Mouse (Mus musculus): ENCODE data around the gene Ryr1. TPM values are rescaled to one million over a fixed set of nuclear protein-coding genes. Genes with fewer than 3 reads are reported as not detected.

Ryr1 gene
- polyA plus RNA-seq, 1 experiment from 2014 or later: 0.14 TPM

DNA sequence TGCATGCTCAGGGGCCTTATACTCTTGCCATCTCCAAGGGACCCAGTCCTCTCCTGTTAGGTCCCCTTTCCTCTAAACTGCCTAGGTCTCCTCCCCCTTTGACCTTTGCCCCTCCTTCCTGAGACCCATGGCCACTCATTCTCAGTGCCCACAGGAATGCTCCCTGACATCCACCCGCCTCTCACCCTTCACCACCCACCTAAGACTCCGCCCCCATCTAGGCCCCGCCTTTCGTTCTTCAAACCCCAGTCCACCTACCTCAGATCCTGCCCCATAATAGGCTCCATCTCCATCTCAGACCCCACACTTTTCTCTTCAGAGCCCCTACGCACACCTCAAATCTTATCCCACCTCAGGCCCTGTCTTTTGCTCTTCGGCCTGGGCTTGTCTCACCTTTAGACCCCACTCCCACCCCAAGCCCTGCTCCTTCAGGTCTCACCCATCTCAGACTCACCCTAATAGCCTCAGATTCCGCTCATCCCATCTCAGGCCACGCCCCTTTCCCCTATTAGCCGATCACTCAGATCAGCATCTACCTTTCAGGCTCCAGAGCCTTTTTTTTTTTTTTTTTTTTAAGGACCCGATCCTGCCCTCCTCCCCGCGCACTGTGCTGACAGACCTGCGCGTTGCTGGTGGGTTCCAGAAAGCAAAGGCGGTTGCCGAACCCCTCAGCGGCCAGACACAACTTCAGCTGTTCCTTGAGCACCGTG is 6.7 kb downstream of the Ryr1 start:
- peak; percentile 24; the same call in 1 of the 2 replicates for ATAC-seq (ENCODE audit: insufficient number of reproducible peaks, low FRiP score)
- H3K9me3 ChIP-seq (replicated peaks): no peaks in the 10 kb centered on the region

GRCm38 (mm10) chr7:29108992-29109955 is 15.7 kb downstream of the Ryr1 start:
- Histone ChIP-seq H3K36me3 (no peaks in the 10 kb centered on the region), H3K4me1 (replicated peaks) (no peaks in the 10 kb centered on the region), H3K27me3 (replicated peaks) (peaks cover 21% of the 10 kb centered on the region), H3K27ac (ENCODE audit: poor library complexity, severe bottlenecking) (no peak overlapping the region), H3K4me3 (peak overlapping the region; percentile 5), H3K9ac (peak overlapping the region; percentile 32; the same call in 1 of the 2 replicates), H3K4me2 (peak overlapping the region; percentile 60), H3K9me3 (replicated peaks) (no peaks in the 10 kb centered on the region)
- ATAC-seq (ENCODE audit: insufficient number of reproducible peaks, low FRiP score): peak; percentile 17; the same call in 1 of the 2 replicates
- WGBS: 28% methylated on average over 38 of the region's 38 CpGs

More for the DNA sequence above, 6.7 kb downstream of the Ryr1 start:
- Histone ChIP-seq H3K4me3 (no peak overlapping the region), H3K27ac (ENCODE audit: poor library complexity, severe bottlenecking) (no peak overlapping the region), H3K36me3 (no peaks in the 10 kb centered on the region), H3K4me2 (no peak overlapping the region), H3K4me1 (replicated peaks) (no peaks in the 10 kb centered on the region), H3K9ac (no peak overlapping the region), H3K27me3 (replicated peaks) (peaks cover 28% of the 10 kb centered on the region)
- 9% methylated on average over 18 of the region's 18 CpGs for WGBS

- Histone ChIP-seq H3K36me3 (no peaks in the 10 kb centered on the region), H3K27me3 (replicated peaks) (no peaks in the 10 kb centered on the region; the same call in 1 of the 2 replicates), H3K4me1 (replicated peaks) (no peaks in the 10 kb centered on the region), H3K9me3 (replicated peaks) (no peaks in the 10 kb centered on the region), H3K9ac (no peak overlapping the region), H3K4me2 (no peak overlapping the region), H3K27ac (ENCODE audit: poor library complexity, severe bottlenecking) (no peak overlapping the region), H3K4me3 (no peak overlapping the region)
- ATAC-seq (ENCODE audit: insufficient number of reproducible peaks, low FRiP score): no peak
- 83% methylated on average over 12 of the region's 12 CpGs for WGBS
Observed at GRCm38 (mm10) chr7:29101286-29102017, 23.5 kb downstream of the Ryr1 start.

- Histone ChIP-seq H3K9me3 (replicated peaks) (no peaks in the 10 kb centered on the region), H3K4me1 (replicated peaks) (no peaks in the 10 kb centered on the region), H3K27me3 (replicated peaks) (no peaks in the 10 kb centered on the region; the same call in 1 of the 2 replicates), H3K4me3 (no peak overlapping the region), H3K9ac (no peak overlapping the region), H3K36me3 (no peaks in the 10 kb centered on the region), H3K27ac (ENCODE audit: poor library complexity, severe bottlenecking) (no peak overlapping the region), H3K4me2 (no peak overlapping the region)
- ATAC-seq (ENCODE audit: insufficient number of reproducible peaks, low FRiP score): no peak
- WGBS: 78% methylated on average over 16 of the region's 16 CpGs
Observed at GRCm38 (mm10) chr7:29097131-29097530, 27.8 kb downstream of the Ryr1 start.

DNA sequence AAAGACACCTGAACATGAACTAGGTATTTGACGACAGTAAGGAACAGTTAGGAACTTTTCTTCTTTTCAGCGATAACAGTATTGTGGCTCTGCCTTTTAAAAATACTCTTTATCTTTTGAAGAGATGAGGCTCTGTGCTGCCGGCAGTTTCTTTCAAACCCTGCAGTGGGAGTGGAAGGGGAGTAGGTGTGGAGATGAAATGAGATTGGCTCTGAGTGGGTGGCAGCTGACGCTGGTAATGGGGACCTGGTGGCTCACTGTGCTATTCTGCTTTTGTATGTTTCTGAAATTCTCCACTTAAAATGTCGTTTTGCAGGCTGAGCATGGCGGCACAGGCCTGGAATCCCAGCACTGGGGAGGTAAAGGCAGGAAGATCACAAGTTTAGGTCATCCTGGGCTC is 36.2 kb downstream of the Ryr1 start:
- Histone ChIP-seq H3K9ac (no peak overlapping the region), H3K27me3 (replicated peaks) (peaks cover 63% of the 10 kb centered on the region), H3K4me1 (replicated peaks) (no peaks in the 10 kb centered on the region), H3K27ac (ENCODE audit: poor library complexity, severe bottlenecking) (no peak overlapping the region), H3K4me3 (no peak overlapping the region), H3K4me2 (no peak overlapping the region), H3K36me3 (no peaks in the 10 kb centered on the region), H3K9me3 (replicated peaks) (no peaks in the 10 kb centered on the region)
- ATAC-seq (ENCODE audit: insufficient number of reproducible peaks, low FRiP score): no peak
- WGBS: 54% methylated on average over 6 of the region's 6 CpGs

- 73% methylated on average over 10 of the region's 10 CpGs for WGBS
Observed at GRCm38 (mm10) chr7:29086902-29087301, 38.1 kb downstream of the Ryr1 start.

DNA sequence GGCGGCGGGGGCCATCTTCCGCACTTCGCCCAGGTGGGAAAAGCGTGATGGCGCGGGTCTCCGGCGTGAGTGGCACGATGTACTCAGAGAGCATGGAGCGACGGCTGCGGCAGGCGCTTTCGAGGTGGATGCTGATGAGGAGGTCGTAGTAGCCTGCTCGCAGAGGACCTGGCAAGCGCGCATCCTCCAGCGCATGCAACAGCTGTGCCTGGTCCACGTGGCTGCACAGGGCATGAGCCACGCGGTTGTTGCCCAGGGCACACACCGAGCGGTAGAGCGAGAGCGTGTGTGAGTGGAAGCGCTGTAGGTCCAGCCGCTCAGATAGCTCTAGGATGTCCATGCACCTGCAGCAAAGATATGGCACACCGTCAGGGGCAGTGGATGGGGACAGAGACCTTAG is 39.0 kb downstream of the Ryr1 start:
- ATAC-seq (ENCODE audit: insufficient number of reproducible peaks, low FRiP score): no peak
- Histone ChIP-seq H3K4me1 (replicated peaks) (no peaks in the 10 kb centered on the region), H3K4me2 (no peak overlapping the region), H3K9me3 (replicated peaks) (no peaks in the 10 kb centered on the region), H3K27ac (ENCODE audit: poor library complexity, severe bottlenecking) (no peak overlapping the region), H3K36me3 (no peaks in the 10 kb centered on the region), H3K27me3 (replicated peaks) (peaks cover 72% of the 10 kb centered on the region), H3K9ac (no peak overlapping the region), H3K4me3 (no peak overlapping the region)
- 74% methylated on average over 30 of the region's 30 CpGs for WGBS

More at GRCm38 (mm10) chr7:29086902-29087301, 38.1 kb downstream of the Ryr1 start:
- no peak overlapping the region for H3K9ac ChIP-seq
- ATAC-seq (ENCODE audit: insufficient number of reproducible peaks, low FRiP score): no peak
- no peaks in the 10 kb centered on the region for H3K36me3 ChIP-seq
- H3K27ac ChIP-seq (ENCODE audit: poor library complexity, severe bottlenecking): no peak overlapping the region
- H3K4me2 ChIP-seq: no peak overlapping the region
- H3K9me3 ChIP-seq (replicated peaks): no peaks in the 10 kb centered on the region
- no peak overlapping the region for H3K4me3 ChIP-seq
- no peaks in the 10 kb centered on the region for H3K4me1 ChIP-seq (replicated peaks)
- peaks cover 72% of the 10 kb centered on the region for H3K27me3 ChIP-seq (replicated peaks)

DNA sequence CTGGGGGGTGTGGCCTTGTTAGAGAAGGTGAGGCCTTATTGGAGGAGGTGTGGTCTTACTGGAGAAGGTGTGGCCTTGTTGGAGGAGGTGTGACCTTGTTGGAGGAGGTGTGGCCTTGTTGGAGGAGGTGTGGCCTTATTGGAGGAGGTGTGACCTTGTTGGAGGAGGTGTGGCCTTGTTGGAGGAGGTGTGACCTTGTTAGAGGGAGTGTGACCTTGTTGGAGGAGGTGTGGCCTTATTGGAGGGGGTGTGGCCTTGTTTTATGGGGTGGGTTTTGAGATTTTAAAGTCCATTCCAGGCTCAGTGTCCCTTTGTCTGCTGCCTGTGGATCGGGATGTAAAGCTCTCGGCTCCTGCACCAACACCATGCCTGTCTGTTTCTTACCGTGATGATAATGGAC is 40.6 kb downstream of the Ryr1 start:
- ATAC-seq (ENCODE audit: insufficient number of reproducible peaks, low FRiP score): no peak
- H3K4me3 ChIP-seq: no peak overlapping the region
- H3K36me3 ChIP-seq: no peaks in the 10 kb centered on the region
- no peaks in the 10 kb centered on the region for H3K9me3 ChIP-seq (replicated peaks)
- H3K4me2 ChIP-seq: no peak overlapping the region
- no peaks in the 10 kb centered on the region for H3K4me1 ChIP-seq (replicated peaks)
- H3K27me3 ChIP-seq (replicated peaks): peaks cover 69% of the 10 kb centered on the region
- H3K9ac ChIP-seq: no peak overlapping the region
- no peak overlapping the region for H3K27ac ChIP-seq (ENCODE audit: poor library complexity, severe bottlenecking)
- WGBS: 72% methylated on average over 3 of the region's 3 CpGs

DNA sequence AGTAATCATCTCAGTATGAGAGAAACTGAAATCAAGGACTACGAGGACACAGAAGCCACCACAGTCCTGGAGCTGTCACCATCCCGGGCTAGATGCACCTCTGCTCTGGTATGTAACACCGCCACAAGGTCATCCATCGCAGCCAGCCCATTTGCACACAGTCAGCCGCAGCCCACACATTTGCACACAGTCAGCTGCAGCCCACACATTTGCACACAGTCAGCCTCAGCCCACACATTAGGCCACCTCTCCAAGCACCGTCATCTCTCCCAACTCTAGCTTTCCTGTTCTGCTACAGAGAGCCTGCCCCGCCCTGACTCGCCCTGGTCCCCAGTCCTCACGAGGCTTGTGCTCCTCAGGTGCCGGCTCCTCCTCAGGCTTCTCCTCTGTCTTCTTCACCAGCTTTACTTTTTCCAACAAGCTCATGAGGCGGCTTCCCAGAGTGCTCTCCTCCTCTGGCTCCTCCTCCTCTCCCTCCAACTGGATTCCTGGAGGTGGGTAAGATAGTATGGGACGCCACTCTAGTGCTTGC is 45.5 kb downstream of the Ryr1 start:
- no peak overlapping the region for H3K4me3 ChIP-seq
- H3K4me1 ChIP-seq (replicated peaks): no peaks in the 10 kb centered on the region
- H3K4me2 ChIP-seq: no peak overlapping the region
- no peaks in the 10 kb centered on the region for H3K36me3 ChIP-seq
- peaks cover 67% of the 10 kb centered on the region for H3K27me3 ChIP-seq (replicated peaks)
- 55% methylated on average over 12 of the region's 12 CpGs for WGBS
- no peak for ATAC-seq (ENCODE audit: insufficient number of reproducible peaks, low FRiP score)
- no peaks in the 10 kb centered on the region for H3K9me3 ChIP-seq (replicated peaks)
- H3K9ac ChIP-seq: no peak overlapping the region
- no peak overlapping the region for H3K27ac ChIP-seq (ENCODE audit: poor library complexity, severe bottlenecking)

GRCm38 (mm10) chr7:29076977-29077376 is 48.0 kb downstream of the Ryr1 start:
- H3K4me3 ChIP-seq: no peak overlapping the region
- no peaks in the 10 kb centered on the region for H3K9me3 ChIP-seq (replicated peaks)
- no peak overlapping the region for H3K9ac ChIP-seq
- peaks cover 74% of the 10 kb centered on the region for H3K27me3 ChIP-seq (replicated peaks)
- H3K4me1 ChIP-seq (replicated peaks): no peaks in the 10 kb centered on the region
- no peaks in the 10 kb centered on the region for H3K36me3 ChIP-seq
- WGBS: 70% methylated on average over 9 of the region's 9 CpGs
- H3K4me2 ChIP-seq: no peak overlapping the region
- ATAC-seq (ENCODE audit: insufficient number of reproducible peaks, low FRiP score): no peak
- H3K27ac ChIP-seq (ENCODE audit: poor library complexity, severe bottlenecking): no peak overlapping the region
